Mouse (Mus musculus) liver, embryonic 14.5 days (tissue): ENCODE measurements around the gene Sox6.

Experiments
- CTCF ChIP-seq: IDR thresholded peaks from 2 replicates; pipeline ENCODE4 v1.5.1; 2016; ENCODE audit warnings: antibody characterized with exemption, low read depth, control low read depth
- EP300 ChIP-seq: IDR thresholded peaks from 2 replicates; pipeline ENCODE4 v1.6.1; 2016; ENCODE audit warnings: antibody characterized with exemption, low read depth

DNA sequence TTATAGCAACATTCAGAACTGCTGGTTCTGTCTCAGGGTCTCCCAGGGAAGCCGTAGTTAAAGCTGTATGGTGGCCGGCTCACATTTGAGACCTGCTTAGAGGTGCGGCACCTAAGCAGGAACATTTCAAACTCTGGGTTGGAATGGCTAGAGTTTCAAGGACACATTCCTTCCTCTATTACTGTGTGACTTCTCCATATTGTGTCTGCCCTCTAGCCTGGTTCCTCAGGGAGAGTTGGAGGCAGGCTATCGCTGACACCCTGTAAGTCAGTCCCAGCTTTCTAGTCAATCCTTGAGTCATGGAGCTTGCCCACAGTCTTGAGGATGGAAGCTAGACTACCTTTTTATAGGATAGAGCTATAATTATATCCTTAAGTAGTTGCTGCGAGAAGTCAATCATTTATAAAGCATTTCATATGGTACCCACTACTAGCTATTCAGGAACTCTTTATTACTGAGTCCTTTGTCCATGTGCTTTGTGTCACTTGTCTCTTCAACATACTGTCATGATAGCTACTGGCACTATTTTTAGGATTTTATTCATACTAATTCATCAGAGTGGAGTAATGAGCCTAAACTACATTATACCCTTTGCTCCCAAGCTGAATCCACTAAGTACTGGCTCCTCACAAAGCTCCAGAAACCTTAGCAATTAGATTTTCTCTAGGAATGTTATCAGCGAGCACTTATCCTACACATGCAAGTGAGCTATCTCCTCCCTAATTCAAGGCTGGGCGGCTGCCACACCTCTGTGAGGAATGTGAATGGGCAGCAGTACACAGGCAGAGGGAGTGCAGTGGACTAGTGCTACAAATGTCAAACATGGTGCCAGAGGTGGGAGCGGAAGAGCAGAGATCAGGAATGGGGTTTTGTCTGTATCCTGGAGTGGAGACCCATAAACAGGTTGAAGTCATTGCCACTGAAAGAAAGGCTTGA lies 254.3 kb downstream of the Sox6 start:
- no peak for TF ChIP-seq EP300
- no peak for TF ChIP-seq CTCF
